Mouse (Mus musculus) midbrain, embryonic 13.5 days (tissue): ENCODE data around the gene Chsy1. TPM values are rescaled to one million over a fixed set of nuclear protein-coding genes. Genes with fewer than 3 reads are reported as not detected.

Source experiments
- ATAC-seq: fragments of 200-750 bp; cut with Nextera tagmentation; 2 replicates; pipeline ENCODE4 v1.8.0; 2017; ENCODE audit warnings: mild to moderate bottlenecking, moderate TSS enrichment, moderate library complexity
- H3K27ac ChIP-seq: fragments of 300-500 bp; sonication (generic); 2 replicates; pipeline ENCODE4 v1.5.1; 2015; ENCODE audit warnings: inconsistent platforms, mild to moderate bottlenecking, moderate library complexity
- H3K27me3 ChIP-seq: fragments of 300-500 bp; sonication (generic); 2 replicates; pipeline ENCODE4 v1.6.1; 2015; ENCODE audit warnings: mild to moderate bottlenecking, inconsistent platforms
- H3K36me3 ChIP-seq: fragments of 300-500 bp; sonication (generic); 2 replicates; pipeline ENCODE4 v1.6.1; 2015; ENCODE audit warnings: mild to moderate bottlenecking, inconsistent platforms
- H3K4me1 ChIP-seq: fragments of 300-500 bp; sonication (generic); replicated peaks from 2 replicates; pipeline ENCODE4 v1.6.1; 2015; ENCODE audit warnings: inconsistent platforms
- H3K4me2 ChIP-seq: fragments of 300-500 bp; sonication (generic); replicated peaks from 2 replicates; pipeline ENCODE4 v1.6.1; 2015; ENCODE audit warnings: moderate library complexity, mild to moderate bottlenecking, inconsistent platforms
- H3K4me3 ChIP-seq: fragments of 300-500 bp; sonication (generic); replicated peaks from 2 replicates; pipeline ENCODE4 v1.5.1; 2015; ENCODE audit warnings: mild to moderate bottlenecking, inconsistent platforms
- H3K9ac ChIP-seq: fragments of 300-500 bp; sonication (generic); replicated peaks from 2 replicates; pipeline ENCODE4 v1.6.1; 2015; ENCODE audit warnings: mild to moderate bottlenecking, inconsistent platforms
- H3K9me3 ChIP-seq: fragments of 300-500 bp; sonication (generic); 2 replicates; pipeline ENCODE4 v1.6.1; 2016; ENCODE audit warnings: mild to moderate bottlenecking, inconsistent platforms
- WGBS: fragments of 180-500 bp; shearing (Covaris S2); methylation state at CpG from one replicate; pipeline ENCODE4 v1.1.7; 2015; 5-methylcytosine and 5-hydroxymethylcytosine counted together
- polyA plus RNA-seq: library from polyadenylated mRNA; unstranded; fragments of >200 nt; fragmentation: Nextera tagmentation; extraction: Ambion mirVana; gene quantifications from 2 replicates; pipeline ENCODE4 v1.2.1, GENCODE M21; 2015

Gene Chsy1
- polyA plus RNA-seq, 1 experiment from 2014 or later: 11.1 TPM

DNA sequence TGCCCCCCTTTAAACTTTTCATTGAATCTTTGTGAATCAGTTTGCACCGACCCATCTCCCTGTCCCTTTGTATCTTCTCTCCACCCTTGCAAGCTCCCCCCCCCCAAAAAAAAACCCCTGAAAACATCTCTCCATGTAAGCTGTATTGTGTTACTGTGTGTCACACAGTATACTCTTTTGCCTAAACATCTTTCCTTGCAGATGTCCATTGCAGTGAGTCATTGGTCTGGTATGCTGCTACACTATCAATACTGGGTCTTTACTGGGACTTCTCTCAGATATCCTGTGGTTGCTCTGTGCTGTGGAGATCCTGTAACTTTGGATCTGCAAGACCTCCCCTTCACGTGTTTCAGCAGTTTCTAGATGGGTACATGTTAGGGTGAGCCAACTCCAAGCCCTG, 21.0 kb downstream of the Chsy1 start:
- H3K4me2 ChIP-seq: no peak overlapping the region
- peaks cover 29% of the 10 kb centered on the region for H3K36me3 ChIP-seq
- 97% methylated on average over 2 of the region's 2 CpGs for WGBS
- H3K4me3 ChIP-seq: no peak overlapping the region
- no peak overlapping the region for H3K9ac ChIP-seq
- no peaks in the 10 kb centered on the region for H3K9me3 ChIP-seq
- H3K27me3 ChIP-seq: no peaks in the 10 kb centered on the region
- no peak for ATAC-seq
- peaks cover 31% of the 10 kb centered on the region for H3K4me1 ChIP-seq
- no peak overlapping the region for H3K27ac ChIP-seq

DNA sequence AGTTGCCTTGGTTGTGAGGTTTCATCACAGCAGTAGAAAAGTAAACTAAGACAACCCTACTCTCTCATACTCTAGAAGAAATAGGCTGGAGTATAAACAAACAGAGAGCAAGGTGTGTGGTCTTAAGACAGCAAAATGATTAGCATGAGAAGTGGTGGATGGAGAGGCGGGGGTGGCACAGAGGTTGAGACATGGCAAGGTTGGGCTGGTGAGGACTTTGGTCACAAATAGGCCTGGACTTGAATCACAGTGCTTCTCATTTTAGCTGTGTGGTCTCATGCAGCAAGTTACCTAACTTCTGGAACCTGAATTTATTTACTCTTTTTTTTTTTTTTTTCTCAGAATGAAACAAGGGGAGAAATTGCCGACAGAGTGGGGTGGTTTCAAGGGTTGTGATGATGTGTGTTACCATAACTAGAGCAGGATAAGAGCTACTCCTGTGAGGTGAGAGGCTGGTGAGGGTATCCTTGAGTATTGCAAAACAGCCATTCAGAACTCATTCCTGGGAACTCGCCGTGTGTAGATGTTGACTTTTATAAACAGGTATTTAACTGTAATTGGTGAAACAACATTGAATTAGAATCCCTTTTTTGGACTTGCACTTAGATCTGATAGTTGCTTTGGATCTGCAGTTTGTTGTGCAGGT, 22.6 kb downstream of the Chsy1 start:
- 95% methylated on average over 4 of the region's 4 CpGs for WGBS
- H3K27ac ChIP-seq: no peak overlapping the region
- no peak overlapping the region for H3K4me2 ChIP-seq
- no peaks in the 10 kb centered on the region for H3K9me3 ChIP-seq
- peaks cover 45% of the 10 kb centered on the region for H3K4me1 ChIP-seq
- H3K4me3 ChIP-seq: no peak overlapping the region
- peaks cover 14% of the 10 kb centered on the region; the same call in 1 of the 2 replicates for H3K36me3 ChIP-seq
- H3K27me3 ChIP-seq: no peaks in the 10 kb centered on the region
- no peak for ATAC-seq
- H3K9ac ChIP-seq: no peak overlapping the region

DNA sequence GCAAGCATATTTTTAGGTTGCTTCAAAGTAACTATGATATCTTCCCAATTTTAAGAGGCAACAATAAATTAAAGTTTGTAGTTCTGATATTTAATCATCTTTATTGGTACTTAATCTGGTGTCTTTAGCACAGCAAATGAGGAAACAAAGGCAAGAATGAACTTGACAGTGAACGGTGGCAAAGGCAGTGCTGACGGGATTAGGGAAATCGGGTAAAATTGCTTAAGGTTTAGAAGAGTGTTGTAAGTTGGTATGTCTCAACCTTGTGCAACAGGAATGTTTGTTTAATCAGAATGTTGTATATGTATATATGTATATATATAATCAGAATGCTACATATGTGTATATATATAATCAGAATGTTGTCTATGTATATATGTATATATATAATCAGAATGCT, 24.8 kb downstream of the Chsy1 start:
- no peak overlapping the region for H3K9ac ChIP-seq
- 94% methylated on average over 3 of the region's 3 CpGs for WGBS
- H3K9me3 ChIP-seq: no peaks in the 10 kb centered on the region
- no peak for ATAC-seq
- no peaks in the 10 kb centered on the region for H3K27me3 ChIP-seq
- H3K4me2 ChIP-seq: no peak overlapping the region
- H3K4me3 ChIP-seq: no peak overlapping the region
- H3K36me3 ChIP-seq: peaks cover 14% of the 10 kb centered on the region; the same call in 1 of the 2 replicates
- no peak overlapping the region for H3K27ac ChIP-seq
- peaks cover 40% of the 10 kb centered on the region for H3K4me1 ChIP-seq

DNA sequence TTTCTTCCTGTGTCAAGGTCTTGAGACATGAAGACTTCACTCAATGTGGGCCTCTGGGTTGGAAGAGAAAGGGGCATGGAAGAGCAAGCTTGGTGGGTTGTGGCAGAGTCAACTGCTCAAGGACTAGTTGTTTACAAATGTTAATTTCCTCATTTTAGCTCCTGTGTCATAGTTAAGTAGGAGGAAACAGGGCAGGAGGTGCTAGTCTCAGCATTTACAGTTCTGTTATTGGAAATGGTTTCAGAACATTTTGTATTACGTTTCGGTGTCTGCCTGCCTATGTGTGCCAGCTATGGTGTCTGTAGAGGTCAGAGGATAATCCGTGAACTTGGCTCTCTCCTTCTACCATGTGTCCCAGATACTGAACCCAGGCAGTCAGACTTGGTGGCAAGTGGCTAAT, 26.3 kb downstream of the Chsy1 start:
- Histone ChIP-seq H3K4me3 (no peak overlapping the region), H3K4me2 (no peak overlapping the region), H3K27ac (peak overlapping the region; percentile 59), H3K9me3 (no peaks in the 10 kb centered on the region), H3K27me3 (no peaks in the 10 kb centered on the region), H3K36me3 (peaks cover 10% of the 10 kb centered on the region; the same call in 1 of the 2 replicates), H3K9ac (no peak overlapping the region), H3K4me1 (peaks cover 52% of the 10 kb centered on the region)
- no peak for ATAC-seq
- 91% methylated on average over 3 of the region's 3 CpGs for WGBS

DNA sequence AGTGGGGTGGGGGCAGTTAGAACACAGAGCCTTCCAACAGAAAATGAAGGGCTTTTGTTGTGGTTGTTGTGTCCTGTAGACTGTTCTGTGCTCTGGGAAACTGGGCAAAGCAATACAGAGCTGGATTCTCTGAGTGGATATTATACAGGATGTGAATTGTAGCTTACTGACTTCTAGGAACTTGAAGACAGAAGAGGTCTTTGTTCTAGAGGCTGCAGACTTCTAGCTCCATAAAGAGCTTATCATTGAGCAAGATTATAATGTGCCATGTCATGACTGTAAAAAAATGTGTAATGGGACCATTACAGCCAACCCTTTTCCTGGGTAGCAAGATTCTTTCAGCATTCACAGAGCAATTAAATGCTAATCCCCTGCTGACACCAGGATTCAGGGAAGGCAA, 26.9 kb downstream of the Chsy1 start:
- peaks cover 7% of the 10 kb centered on the region; the same call in 1 of the 2 replicates for H3K36me3 ChIP-seq
- no peak overlapping the region for H3K9ac ChIP-seq
- no peaks in the 10 kb centered on the region for H3K9me3 ChIP-seq
- H3K27me3 ChIP-seq: no peaks in the 10 kb centered on the region
- no peak overlapping the region for H3K4me2 ChIP-seq
- peaks cover 58% of the 10 kb centered on the region for H3K4me1 ChIP-seq
- no peak overlapping the region for H3K4me3 ChIP-seq
- ATAC-seq: 0 out of 2 replicates have a peak, but pooled peaks have one; percentile 17
- H3K27ac ChIP-seq: peak overlapping the region; percentile 59

DNA sequence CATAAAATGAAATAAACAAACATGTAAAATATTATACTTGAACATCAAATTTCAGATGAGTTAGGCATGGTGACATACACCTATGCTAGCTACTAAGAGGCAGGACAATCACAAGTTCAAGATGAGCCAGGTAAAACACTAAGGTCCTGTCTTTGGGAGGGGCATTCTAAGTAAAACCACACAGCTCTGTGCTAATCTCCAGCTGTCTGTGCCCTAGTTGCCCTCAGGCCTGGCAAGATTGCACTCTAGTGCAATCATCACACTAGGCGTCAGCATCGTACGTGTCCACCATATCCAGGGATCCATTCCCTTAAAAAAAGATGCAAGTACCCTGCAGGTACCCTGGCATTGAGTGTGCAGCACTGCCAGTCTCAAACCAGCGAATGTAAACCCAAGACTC, 28.0 kb downstream of the Chsy1 start:
- Histone ChIP-seq H3K27me3 (no peaks in the 10 kb centered on the region), H3K9me3 (no peaks in the 10 kb centered on the region), H3K4me3 (no peak overlapping the region), H3K4me2 (no peak overlapping the region), H3K36me3 (no peaks in the 10 kb centered on the region), H3K9ac (no peak overlapping the region), H3K27ac (no peak overlapping the region), H3K4me1 (peaks cover 68% of the 10 kb centered on the region)
- ATAC-seq: no peak
- 92% methylated on average over 4 of the region's 4 CpGs for WGBS

DNA sequence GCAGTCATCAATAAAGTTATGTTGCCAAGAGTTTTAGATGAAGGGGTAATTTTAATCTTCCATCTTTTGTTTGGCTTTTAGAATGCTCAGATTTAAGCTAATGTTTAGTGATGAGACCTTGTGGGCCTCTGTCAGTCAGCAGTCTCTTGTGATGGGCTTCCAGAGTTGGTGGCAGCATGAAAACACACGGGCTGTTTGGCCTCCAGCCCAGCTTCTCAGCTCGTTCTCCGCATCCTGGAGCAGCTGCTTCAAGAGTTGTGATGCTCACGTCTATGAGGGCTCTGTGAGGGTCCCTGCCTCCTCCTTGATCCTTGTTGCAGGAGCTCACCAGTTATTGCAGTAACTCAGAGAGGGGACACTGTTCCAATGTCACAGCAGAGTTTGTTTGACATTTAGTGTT, 29.0 kb downstream of the Chsy1 start:
- Histone ChIP-seq H3K27ac (no peak overlapping the region), H3K4me1 (peaks cover 75% of the 10 kb centered on the region)

DNA sequence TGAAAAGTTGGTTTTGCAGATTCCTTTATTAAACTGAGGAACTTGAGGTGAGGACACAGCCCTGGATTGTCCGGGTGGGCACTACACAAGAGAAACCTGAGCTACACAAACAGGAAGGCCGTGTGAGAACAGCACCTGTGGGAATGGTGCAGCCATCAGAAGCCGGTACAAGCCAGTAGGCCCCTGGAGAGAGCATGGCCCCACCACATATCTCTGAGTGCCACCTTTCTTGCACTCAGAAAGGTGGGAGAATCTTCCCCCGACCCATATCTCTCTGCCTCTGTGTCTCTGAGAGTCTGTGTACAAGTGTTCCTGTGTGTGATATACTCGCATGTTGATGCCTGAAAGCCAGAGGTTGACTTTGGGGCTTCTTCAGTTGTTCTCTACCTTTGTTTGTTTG, 29.6 kb downstream of the Chsy1 start:
- no peak for ATAC-seq
- Histone ChIP-seq H3K9ac (no peak overlapping the region), H3K4me1 (peaks cover 78% of the 10 kb centered on the region), H3K4me2 (no peak overlapping the region), H3K27me3 (no peaks in the 10 kb centered on the region), H3K9me3 (no peaks in the 10 kb centered on the region), H3K27ac (no peak overlapping the region), H3K36me3 (no peaks in the 10 kb centered on the region), H3K4me3 (no peak overlapping the region)
- WGBS: 93% methylated on average over 5 of the region's 5 CpGs

More for the DNA sequence above, 29.0 kb downstream of the Chsy1 start:
- H3K27me3 ChIP-seq: no peaks in the 10 kb centered on the region
- no peak overlapping the region for H3K4me3 ChIP-seq
- ATAC-seq: no peak
- WGBS: 64% methylated on average over 4 of the region's 4 CpGs
- no peak overlapping the region for H3K9ac ChIP-seq
- H3K9me3 ChIP-seq: no peaks in the 10 kb centered on the region
- no peak overlapping the region for H3K4me2 ChIP-seq
- no peaks in the 10 kb centered on the region for H3K36me3 ChIP-seq

DNA sequence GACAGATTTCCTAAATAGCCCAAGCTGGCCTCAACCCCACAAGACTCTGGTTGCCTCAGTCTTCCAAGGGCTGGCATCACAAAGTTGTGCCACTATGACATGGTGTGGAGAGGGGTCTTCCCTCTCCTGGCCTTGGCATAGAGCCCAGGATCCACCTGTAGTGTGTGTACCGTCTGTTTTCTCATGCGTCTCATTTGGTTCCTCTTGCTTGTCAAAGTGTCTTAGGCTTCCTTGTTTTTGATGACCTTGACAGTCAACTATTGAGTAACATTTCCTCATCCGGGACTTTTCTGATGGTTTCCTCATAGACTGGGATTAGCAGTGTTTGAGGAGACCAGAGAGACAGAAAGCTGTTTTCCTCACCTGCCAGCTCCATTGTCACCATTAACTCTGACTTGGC, 30.8 kb downstream of the Chsy1 start:
- no peak overlapping the region for H3K4me2 ChIP-seq
- peak overlapping the region; percentile 30; the same call in 1 of the 2 replicates for H3K27ac ChIP-seq
- H3K4me1 ChIP-seq: peaks cover 72% of the 10 kb centered on the region
- H3K36me3 ChIP-seq: no peaks in the 10 kb centered on the region
- no peak for ATAC-seq
- H3K9me3 ChIP-seq: no peaks in the 10 kb centered on the region
- 71% methylated on average over 3 of the region's 3 CpGs for WGBS
- no peak overlapping the region for H3K9ac ChIP-seq
- H3K27me3 ChIP-seq: no peaks in the 10 kb centered on the region
- H3K4me3 ChIP-seq: no peak overlapping the region

DNA sequence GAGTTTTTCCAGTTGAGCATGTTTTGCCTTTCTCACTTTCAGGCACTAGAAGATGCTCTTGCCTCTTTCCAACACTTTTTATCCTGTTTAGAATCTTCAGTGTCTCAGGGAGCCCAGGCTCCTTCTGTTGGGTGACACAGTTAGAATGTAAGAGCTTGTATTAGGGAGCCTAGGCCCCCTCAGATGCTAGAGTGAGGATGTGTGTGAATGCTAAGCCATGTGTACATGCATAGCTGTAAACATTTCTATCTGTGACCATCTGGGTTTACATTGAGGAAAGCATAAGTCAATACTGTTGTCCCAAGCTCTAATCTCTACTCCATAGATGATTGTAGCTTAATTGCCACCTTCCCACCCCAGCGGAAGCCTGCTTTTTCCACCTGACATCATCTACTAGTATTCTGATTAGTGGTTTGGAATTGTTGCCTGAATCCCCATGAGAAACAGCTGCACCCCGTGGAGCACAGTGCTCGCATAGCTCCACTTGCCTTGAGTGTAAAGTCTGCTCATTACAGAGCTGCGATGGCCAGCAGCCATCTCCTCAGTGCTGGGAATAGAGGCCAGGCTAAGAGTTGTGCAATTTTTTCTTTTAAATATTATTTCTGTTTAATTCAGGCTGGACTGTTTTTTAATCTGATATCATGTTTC, 31.7 kb downstream of the Chsy1 start:
- H3K4me1 ChIP-seq: peaks cover 63% of the 10 kb centered on the region
- ATAC-seq: peak; percentile 61; the same call in 1 of the 2 replicates
- WGBS: 43% methylated on average over 4 of the region's 4 CpGs

DNA sequence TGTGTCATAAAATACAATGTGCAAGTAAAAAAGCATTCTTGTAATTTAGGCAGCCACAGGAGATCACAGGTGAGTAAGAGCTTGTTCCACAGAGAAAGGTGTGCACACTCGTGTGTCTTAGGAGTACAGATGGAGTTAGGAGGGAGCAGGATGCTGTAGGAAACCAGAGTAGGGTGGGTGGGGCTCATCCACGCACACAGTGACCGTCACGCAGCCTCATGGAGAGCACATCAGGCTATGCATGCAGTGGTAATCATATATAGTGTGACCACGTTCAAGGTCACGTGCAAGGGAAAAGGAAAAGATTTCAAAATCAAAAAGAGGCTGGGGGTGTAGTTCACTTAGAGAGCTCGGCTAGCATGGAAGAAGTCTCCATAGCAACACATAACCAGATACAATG, 33.2 kb downstream of the Chsy1 start:
- H3K27me3 ChIP-seq: no peaks in the 10 kb centered on the region
- H3K27ac ChIP-seq: peak overlapping the region; percentile 60
- peaks cover 48% of the 10 kb centered on the region for H3K4me1 ChIP-seq
- H3K4me3 ChIP-seq: no peak overlapping the region
- WGBS: 76% methylated on average over 7 of the region's 7 CpGs
- H3K4me2 ChIP-seq: no peak overlapping the region
- H3K9ac ChIP-seq: no peak overlapping the region
- ATAC-seq: peak; percentile 59; the same call in 1 of the 2 replicates
- H3K36me3 ChIP-seq: no peaks in the 10 kb centered on the region
- no peaks in the 10 kb centered on the region for H3K9me3 ChIP-seq

More for the DNA sequence above, 31.7 kb downstream of the Chsy1 start:
- Histone ChIP-seq H3K4me2 (no peak overlapping the region), H3K27me3 (no peaks in the 10 kb centered on the region), H3K4me3 (no peak overlapping the region), H3K9me3 (no peaks in the 10 kb centered on the region), H3K27ac (peak overlapping the region; percentile 30), H3K9ac (no peak overlapping the region), H3K36me3 (no peaks in the 10 kb centered on the region)

DNA sequence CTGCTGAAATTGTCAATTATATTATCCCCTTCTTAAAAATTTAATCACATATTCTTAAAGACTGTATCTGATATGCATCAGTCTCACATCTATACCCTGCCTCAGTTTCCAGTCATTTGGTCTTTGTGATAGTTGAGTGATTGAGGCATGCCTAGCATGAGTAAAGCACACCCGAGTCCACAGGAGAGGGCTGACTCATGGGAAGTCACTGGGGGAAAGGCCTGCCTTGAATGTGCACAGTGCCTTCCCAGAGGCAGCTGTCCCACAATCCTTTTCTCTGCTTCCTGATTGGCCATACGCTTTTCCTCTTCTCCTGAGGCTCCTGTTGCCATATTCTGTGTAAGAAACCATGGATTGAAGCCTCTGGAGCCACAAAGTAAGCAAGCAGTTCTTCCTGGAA, 35.2 kb downstream of the Chsy1 start:
- WGBS: 98% methylated on average over 2 of the region's 2 CpGs
- no peak overlapping the region for H3K9ac ChIP-seq
- no peaks in the 10 kb centered on the region for H3K27me3 ChIP-seq
- ATAC-seq: no peak
- H3K36me3 ChIP-seq: no peaks in the 10 kb centered on the region
- no peak overlapping the region for H3K4me3 ChIP-seq
- H3K27ac ChIP-seq: no peak overlapping the region
- H3K4me2 ChIP-seq: no peak overlapping the region
- H3K4me1 ChIP-seq: peaks cover 37% of the 10 kb centered on the region
- no peaks in the 10 kb centered on the region for H3K9me3 ChIP-seq
